Mouse (Mus musculus) embryonic facial prominence, embryonic 12.5 days (tissue): ENCODE results near the gene Vps53. TPM values are rescaled to one million over a fixed set of nuclear protein-coding genes. Genes with fewer than 3 reads are reported as not detected.
"Not testable (repeated sequence)": the region's sequence is repeated elsewhere in the genome, so short reads cannot be mapped to it uniquely, and the experiment has no call there.

Experiments
- ATAC-seq: fragments of 200-750 bp; cut with Nextera tagmentation; 2 replicates; pipeline ENCODE4 v1.8.0; 2017; ENCODE audit not compliant: insufficient number of reproducible peaks, insufficient read depth, low FRiP score, low TSS enrichment
- H3K27ac ChIP-seq: fragments of 300-500 bp; sonication (generic); 2 replicates; pipeline ENCODE4 v1.5.1; 2016; ENCODE audit warnings: mild to moderate bottlenecking
- H3K27me3 ChIP-seq: fragments of 300-500 bp; sonication (generic); 2 replicates; pipeline ENCODE4 v1.6.1; 2016; ENCODE audit warnings: mild to moderate bottlenecking, moderate library complexity
- H3K36me3 ChIP-seq: fragments of 300-500 bp; sonication (generic); 2 replicates; pipeline ENCODE4 v1.6.1; 2016; ENCODE audit warnings: mild to moderate bottlenecking
- H3K4me1 ChIP-seq: fragments of 300-500 bp; sonication (generic); 2 replicates; pipeline ENCODE4 v1.6.1; 2016
- H3K4me2 ChIP-seq: fragments of 300-500 bp; sonication (generic); replicated peaks from 2 replicates; pipeline ENCODE4 v1.6.1; 2016; ENCODE audit warnings: mild to moderate bottlenecking, moderate library complexity
- H3K4me3 ChIP-seq: fragments of 300-500 bp; sonication (generic); 2 replicates; pipeline ENCODE4 v1.5.1; 2016; ENCODE audit warnings: mild to moderate bottlenecking
- H3K9ac ChIP-seq: fragments of 300-500 bp; sonication (generic); 2 replicates; pipeline ENCODE4 v1.6.1; 2016; ENCODE audit warnings: mild to moderate bottlenecking, moderate library complexity
- H3K9me3 ChIP-seq: fragments of 300-500 bp; sonication (generic); 2 replicates; pipeline ENCODE4 v1.6.1; 2016; ENCODE audit warnings: mild to moderate bottlenecking, moderate library complexity
- WGBS: fragments of 180-500 bp; shearing (Covaris S2); methylation state at CpG from one replicate; pipeline ENCODE4 v1.1.7; 2016; 5-methylcytosine and 5-hydroxymethylcytosine counted together
- polyA plus RNA-seq: library from polyadenylated mRNA; unstranded; fragments of >200 nt; fragmentation: Nextera tagmentation; extraction: Ambion mirVana; gene quantifications from 2 replicates; pipeline ENCODE4 v1.2.1, GENCODE M21; 2016

Gene Vps53
- 44.1 and 45.9 TPM in 2 replicates for polyA plus RNA-seq

DNA sequence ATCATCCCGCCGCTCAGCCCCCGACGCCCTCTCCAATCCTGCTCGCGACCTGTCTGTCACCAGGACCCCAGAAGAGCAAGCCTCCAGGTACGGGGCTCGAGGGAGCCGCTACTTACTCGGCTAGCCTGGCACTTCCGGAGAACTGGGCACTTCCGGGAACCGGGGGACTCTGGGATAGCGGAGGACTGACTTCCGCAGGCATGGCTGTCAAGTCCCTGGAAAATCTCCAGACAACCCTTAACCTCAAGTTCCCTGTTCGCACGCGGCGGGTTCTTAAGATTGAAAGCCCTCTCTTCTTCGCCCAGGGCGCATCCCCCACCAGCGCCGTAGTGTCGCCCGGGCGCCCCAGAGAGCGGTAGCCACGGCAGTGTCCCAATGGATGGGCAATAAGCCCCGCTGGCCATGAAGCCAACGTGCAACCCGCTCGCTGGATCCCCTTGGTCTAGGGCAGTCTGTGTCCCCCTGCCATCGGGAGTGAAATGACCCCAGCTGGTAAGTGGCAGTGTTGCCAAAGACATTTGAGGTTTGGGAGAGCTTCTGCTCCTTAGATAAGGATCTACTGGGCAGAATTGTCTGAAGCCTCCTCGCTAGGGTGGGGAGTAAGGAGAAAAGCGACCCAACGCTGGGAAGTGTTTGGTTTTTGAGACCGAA lies at the start of gene Vps53, which contains the start of gene Fam57a:
Vps53 (minus strand) TSS at position 153 of the 651 bp plus-strand sequence.
Fam57a (plus strand) TSS at position 177 of the 651 bp plus-strand sequence.
- under 1% methylated on average over 37 of the region's 37 CpGs for WGBS
- peak within 1 kb of the TSS; percentile 93 for H3K4me2 ChIP-seq
- H3K27me3 ChIP-seq: no peaks in the 10 kb centered on the region
- H3K36me3 ChIP-seq: no peaks in the 10 kb centered on the region; the same call in 1 of the 2 replicates
- no peaks in the 10 kb centered on the region for H3K9me3 ChIP-seq
- ATAC-seq: peak; percentile 82; the same call in 1 of the 2 replicates
- peak within 1 kb of the TSS; percentile 61 for H3K9ac ChIP-seq
- peaks cover 8% of the 10 kb centered on the region for H3K4me1 ChIP-seq
- H3K4me3 ChIP-seq: peak within 1 kb of the TSS; percentile 75
- H3K27ac ChIP-seq: no peak within 1 kb of the TSS

DNA sequence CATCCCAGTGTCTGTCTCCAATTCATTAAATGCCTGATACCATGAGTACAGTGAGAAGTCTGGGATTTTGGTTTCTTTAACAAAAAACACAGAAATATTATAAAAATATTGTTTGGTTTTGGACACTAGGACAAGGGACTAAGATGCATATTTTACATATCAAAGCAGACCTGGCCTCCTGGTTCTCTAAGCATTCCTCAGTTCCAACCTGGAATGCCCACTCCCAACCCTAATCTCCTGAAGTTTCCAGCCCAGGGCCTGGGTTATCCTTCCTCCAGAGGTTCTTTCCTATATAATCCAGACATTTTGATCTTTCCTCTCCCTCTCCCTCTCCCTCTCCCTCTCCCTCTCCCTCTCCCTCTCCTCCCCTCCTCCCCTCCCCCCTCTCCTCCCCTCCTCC lies 45.6 kb upstream of the Vps53 start:
- H3K4me1 ChIP-seq: no peaks in the 10 kb centered on the region
- no peak overlapping the region for H3K9ac ChIP-seq
- H3K4me2 ChIP-seq: no peak overlapping the region
- no peaks in the 10 kb centered on the region for H3K9me3 ChIP-seq
- H3K27me3 ChIP-seq: no peaks in the 10 kb centered on the region
- no peak overlapping the region for H3K27ac ChIP-seq
- peaks cover 42% of the 10 kb centered on the region for H3K36me3 ChIP-seq
- no peak overlapping the region for H3K4me3 ChIP-seq
- no peak for ATAC-seq

DNA sequence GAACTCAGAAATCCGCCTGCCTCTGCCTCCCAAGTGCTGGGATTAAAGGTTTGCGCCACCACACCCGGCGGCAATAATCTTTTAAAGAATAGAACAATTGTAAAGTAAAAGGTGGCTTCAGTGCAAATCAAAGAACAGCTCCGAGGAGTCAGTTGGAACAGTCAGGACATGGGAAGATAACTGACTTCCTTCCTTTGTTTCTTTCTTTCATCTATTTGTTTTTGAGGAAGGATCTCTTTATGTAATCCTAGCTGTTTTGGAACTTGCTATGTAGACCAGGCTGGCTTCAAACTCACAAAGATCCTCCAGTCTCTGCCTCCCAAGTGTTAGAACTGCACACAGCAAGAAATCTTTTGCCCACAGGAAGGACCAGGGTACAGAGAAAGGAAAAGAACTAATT lies 45.2 kb upstream of the Vps53 start:
- H3K4me1 ChIP-seq: no peaks in the 10 kb centered on the region
- no peaks in the 10 kb centered on the region for H3K9me3 ChIP-seq
- 97% methylated on average over 5 of the region's 5 CpGs for WGBS
- ATAC-seq: no peak
- H3K36me3 ChIP-seq: peaks cover 42% of the 10 kb centered on the region
- H3K27ac ChIP-seq: no peak overlapping the region
- no peak overlapping the region for H3K4me2 ChIP-seq
- no peak overlapping the region for H3K4me3 ChIP-seq
- H3K27me3 ChIP-seq: no peaks in the 10 kb centered on the region
- no peak overlapping the region for H3K9ac ChIP-seq

DNA sequence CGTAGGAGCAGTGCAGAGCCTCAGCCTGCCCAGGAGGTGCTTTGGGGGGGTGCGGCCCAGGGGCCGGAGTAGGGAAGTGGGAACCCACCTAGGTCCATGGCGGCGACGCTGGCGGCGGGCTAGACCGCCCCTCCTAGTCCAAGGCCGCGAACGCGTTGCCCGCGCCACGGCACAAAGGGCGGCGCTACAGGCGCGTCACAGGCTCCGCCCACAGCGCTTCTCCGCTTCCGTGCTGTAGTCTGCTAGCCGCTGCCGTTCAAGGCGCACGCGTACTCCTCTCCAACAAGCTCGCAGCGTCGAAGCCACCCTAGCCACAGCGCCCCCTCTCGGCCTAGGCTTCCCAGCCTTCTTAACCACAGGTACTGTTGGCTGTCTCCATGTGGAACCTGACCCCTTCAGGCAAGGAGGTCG lies 37.9 kb upstream of the Vps53 start, which contains the start of the genes Dbil5 and Gemin4:
Dbil5 (plus strand) TSS at position 219 of the 411 bp plus-strand sequence.
Gemin4 (minus strand) TSS at position 275 of the 411 bp plus-strand sequence.
- peak within 1 kb of the TSS; percentile 95 for H3K27ac ChIP-seq
- ATAC-seq: peak; percentile 96
- peak within 1 kb of the TSS; percentile 90 for H3K9ac ChIP-seq
- no peaks in the 10 kb centered on the region; the same call in 1 of the 2 replicates for H3K4me1 ChIP-seq
- H3K4me2 ChIP-seq: peak within 1 kb of the TSS; percentile 53
- H3K36me3 ChIP-seq: peaks cover 41% of the 10 kb centered on the region
- WGBS: under 1% methylated on average over 35 of the region's 35 CpGs
- no peaks in the 10 kb centered on the region for H3K27me3 ChIP-seq
- H3K9me3 ChIP-seq: no peaks in the 10 kb centered on the region
- H3K4me3 ChIP-seq: peak within 1 kb of the TSS; percentile 78

DNA sequence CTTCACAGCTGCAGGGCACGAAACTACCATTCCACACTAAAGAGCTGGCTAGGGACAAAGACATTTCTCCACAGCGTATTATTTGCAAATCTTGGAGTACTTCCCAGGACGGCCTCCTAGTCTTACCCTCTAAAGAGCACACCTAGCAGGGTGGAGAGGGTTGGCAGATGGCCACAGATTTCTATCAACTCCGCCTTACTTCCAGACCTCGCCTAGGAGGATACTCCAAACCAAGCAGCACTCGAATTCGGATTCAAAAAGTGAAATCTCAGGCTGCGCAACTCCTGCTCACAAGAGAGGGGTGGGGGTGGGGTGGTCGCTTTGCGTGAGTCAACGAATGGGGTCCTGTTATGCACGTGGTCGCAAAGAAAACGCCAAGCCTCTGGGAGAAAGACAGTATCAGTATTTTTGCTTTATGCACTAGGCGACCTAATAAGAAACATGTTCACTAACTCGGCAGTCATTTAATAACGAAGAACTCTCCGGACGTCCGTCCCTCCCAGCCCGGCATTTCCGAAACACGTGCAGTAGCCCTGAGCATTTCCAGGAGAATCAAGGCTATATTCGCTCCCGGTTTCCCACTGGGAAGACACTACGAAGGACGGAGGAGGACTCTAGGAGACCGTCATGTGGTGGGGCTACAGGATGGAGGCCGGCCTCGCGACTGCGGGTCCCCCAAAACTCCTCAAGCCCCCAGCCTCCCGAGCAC lies 37.4 kb upstream of the Vps53 start:
- H3K27me3 ChIP-seq: no peaks in the 10 kb centered on the region
- no peak; the same call in 1 of the 2 replicates for ATAC-seq

DNA sequence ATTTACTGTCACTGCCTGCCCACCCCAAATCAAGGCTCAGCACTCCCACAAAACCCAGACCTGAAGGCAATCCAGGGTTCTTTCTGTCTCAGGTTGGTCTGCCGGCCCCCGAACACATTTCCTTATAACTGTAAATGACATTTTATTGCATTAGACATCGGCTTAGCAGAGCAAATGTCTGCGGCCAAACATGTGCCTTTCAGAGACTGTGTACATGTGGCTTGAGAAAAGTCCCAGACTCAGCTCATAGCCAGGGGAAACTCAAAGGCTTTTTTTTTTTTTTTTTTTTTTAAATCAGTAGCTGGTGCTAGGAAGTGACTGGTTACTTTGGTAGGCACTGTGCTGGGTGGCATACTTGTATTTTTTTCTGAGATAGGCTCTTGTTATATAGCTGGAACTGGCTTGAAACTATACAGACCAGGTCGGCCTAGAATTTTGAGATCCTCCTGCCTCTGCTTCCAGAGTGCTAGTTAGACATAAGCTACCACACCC lies 36.6 kb upstream of the Vps53 start:
- H3K4me2 ChIP-seq: peak overlapping the region; percentile 53
- H3K36me3 ChIP-seq: peaks cover 37% of the 10 kb centered on the region
- H3K9ac ChIP-seq: no peak overlapping the region
- H3K9me3 ChIP-seq: no peaks in the 10 kb centered on the region
- H3K27ac ChIP-seq: peak overlapping the region; percentile 95; the same call in 1 of the 2 replicates
- ATAC-seq: no peak
- no peaks in the 10 kb centered on the region for H3K27me3 ChIP-seq
- no peaks in the 10 kb centered on the region; the same call in 1 of the 2 replicates for H3K4me1 ChIP-seq
- WGBS: 91% methylated on average over 5 of the region's 5 CpGs
- H3K4me3 ChIP-seq: peak overlapping the region; percentile 78

More for the DNA sequence above, 37.4 kb upstream of the Vps53 start:
- Histone ChIP-seq H3K4me1 (no peaks in the 10 kb centered on the region; the same call in 1 of the 2 replicates), H3K9me3 (no peaks in the 10 kb centered on the region), H3K4me2 (peak overlapping the region; percentile 53), H3K27ac (peak overlapping the region; percentile 95), H3K36me3 (peaks cover 41% of the 10 kb centered on the region), H3K9ac (peak overlapping the region; percentile 90), H3K4me3 (peak overlapping the region; percentile 78)
- 3% methylated on average over 33 of the region's 33 CpGs for WGBS

DNA sequence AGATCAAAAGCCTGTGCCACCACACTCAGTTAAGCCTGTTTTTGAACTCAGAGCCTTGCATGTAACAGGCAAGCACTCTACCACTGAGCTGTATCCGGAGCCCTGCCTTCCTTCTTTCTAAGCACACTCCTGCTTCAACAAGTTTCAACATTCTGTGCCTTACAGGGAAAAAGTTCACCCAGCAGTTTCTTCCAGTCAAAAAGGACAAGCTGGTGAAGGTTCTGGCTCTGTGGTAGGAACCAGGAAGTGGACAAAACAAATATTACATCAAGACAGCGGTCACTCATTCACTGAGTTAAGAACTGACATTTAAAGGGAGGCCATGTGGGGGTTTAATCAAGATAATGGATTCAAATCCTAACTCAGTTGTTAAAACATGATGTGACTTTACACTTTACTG lies 35.6 kb upstream of the Vps53 start:
- Histone ChIP-seq H3K27ac (no peak overlapping the region), H3K36me3 (peaks cover 42% of the 10 kb centered on the region)
- 95% methylated on average over 2 of the region's 2 CpGs for WGBS

DNA sequence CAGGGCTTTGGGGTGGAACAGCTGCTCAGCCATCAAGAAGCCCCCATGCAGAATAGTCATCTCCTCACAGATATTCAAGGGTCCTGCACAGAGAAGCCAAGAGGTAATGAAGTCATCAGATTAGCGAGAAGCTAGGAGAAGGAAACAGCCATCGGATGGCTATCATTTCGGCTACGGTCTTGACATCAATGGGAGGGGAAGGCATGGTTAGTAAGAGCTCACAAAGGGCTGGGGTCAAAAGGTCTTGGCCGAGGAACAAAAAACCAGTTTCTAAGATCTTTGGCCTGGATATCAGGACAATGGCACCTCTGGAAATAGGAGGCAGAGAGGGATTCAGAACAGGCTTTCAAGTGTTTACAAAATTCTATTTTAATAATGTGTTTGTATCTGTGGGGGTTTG lies 34.4 kb upstream of the Vps53 start:
- Histone ChIP-seq H3K27me3 (no peaks in the 10 kb centered on the region), H3K27ac (no peak overlapping the region), H3K9ac (no peak overlapping the region), H3K9me3 (no peaks in the 10 kb centered on the region), H3K36me3 (peaks cover 44% of the 10 kb centered on the region), H3K4me3 (no peak overlapping the region), H3K4me2 (no peak overlapping the region), H3K4me1 (no peaks in the 10 kb centered on the region; the same call in 1 of the 2 replicates)
- no peak for ATAC-seq
- WGBS: 70% methylated on average over 5 of the region's 5 CpGs

More for the DNA sequence above, 35.6 kb upstream of the Vps53 start:
- H3K9me3 ChIP-seq: no peaks in the 10 kb centered on the region
- no peaks in the 10 kb centered on the region for H3K27me3 ChIP-seq
- no peak overlapping the region for H3K4me2 ChIP-seq
- H3K4me3 ChIP-seq: no peak overlapping the region
- no peak for ATAC-seq
- H3K9ac ChIP-seq: no peak overlapping the region
- no peaks in the 10 kb centered on the region; the same call in 1 of the 2 replicates for H3K4me1 ChIP-seq

DNA sequence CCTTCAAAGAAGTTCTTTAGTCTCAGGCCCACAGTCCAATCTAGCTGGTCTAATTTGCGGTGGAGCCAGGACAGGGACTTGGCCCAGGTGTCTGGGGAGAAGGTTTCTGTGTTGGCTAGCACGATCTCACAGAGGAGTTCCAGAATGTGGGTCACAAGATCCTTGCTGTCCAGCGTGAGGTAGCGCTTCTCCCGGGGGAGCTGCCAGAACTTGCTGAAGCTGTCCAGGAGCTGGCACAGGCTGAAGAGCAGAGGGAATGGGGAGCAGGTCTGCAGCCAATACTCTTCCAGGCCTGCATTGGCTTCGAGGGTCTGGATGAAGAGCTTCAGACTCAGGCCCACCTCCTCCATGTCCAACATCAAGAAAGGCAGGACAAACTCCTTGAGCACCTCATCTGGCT lies 32.1 kb upstream of the Vps53 start:
- H3K9ac ChIP-seq, H3K4me1 ChIP-seq, H3K4me3 ChIP-seq, H3K4me2 ChIP-seq, H3K27ac ChIP-seq, H3K9me3 ChIP-seq, H3K27me3 ChIP-seq, ATAC-seq: not testable (repeated sequence)
- 92% methylated on average over 5 of the region's 6 CpGs for WGBS
- peaks cover 61% of the 10 kb centered on the region for H3K36me3 ChIP-seq

DNA sequence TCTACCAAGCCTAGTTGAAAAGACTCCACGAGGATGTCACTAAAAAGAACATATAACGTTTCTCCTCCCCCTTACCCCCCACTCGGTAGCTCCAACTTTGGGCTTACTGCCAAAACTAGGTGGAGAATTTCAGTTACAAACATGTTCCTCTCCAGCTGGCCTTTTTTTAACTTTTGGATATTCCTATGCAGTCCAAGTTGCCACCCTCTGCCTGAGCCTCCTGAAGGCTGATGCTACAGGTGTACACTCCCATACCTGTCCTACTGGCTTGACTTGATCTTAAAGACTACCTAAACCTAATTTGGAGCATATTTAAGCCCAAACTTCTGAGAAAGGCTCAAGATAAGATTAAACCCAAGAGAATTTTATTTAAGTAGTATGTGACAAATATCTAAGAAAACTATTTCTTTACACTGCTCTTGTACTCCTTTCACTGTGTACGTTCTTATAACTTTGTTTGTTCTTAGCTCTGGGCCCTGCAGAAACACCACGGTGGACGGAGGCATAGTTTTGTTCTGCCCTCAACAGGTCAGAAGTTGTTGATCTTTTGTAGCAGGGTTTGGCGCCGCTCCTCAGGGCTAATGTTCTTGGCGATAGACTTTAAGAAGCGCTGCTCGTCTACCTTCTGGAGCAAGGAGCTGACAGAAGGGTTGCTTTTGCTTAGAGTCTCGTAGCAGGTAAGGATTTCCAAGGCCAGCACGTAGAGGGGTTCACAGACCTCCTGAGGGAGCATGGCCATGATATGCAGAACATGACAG lies 31.0 kb upstream of the Vps53 start:
- no peaks in the 10 kb centered on the region for H3K4me1 ChIP-seq
- H3K9ac ChIP-seq: no peak overlapping the region
- peaks cover 68% of the 10 kb centered on the region for H3K36me3 ChIP-seq
- H3K9me3 ChIP-seq: no peaks in the 10 kb centered on the region
- H3K27me3 ChIP-seq: no peaks in the 10 kb centered on the region
- H3K4me3 ChIP-seq: no peak overlapping the region
- WGBS: 89% methylated on average over 13 of the region's 13 CpGs
- no peak overlapping the region for H3K4me2 ChIP-seq
- no peak overlapping the region for H3K27ac ChIP-seq
- ATAC-seq: no peak

DNA sequence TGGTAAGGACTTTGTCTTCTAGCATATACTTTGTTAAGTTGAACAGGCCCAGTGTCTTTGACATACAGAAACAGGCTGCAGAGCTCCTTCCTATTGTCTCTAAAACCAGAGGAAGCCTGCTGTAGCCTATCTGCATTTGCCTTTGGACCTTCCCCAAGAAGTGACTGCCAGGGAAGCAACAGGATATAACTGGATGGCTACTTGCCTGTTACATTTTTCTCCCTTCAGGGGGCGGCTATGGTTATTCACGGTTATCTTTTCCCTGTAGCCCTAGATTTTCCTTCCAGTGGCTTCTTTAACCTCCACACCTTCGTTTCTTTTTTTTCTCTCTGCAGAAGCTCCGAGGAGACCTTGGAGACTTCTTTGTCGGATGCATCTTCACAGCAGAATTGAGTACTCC lies 27.3 kb upstream of the Vps53 start:
- H3K4me2 ChIP-seq: no peak overlapping the region
- peaks cover 42% of the 10 kb centered on the region for H3K36me3 ChIP-seq
- H3K9me3 ChIP-seq: no peaks in the 10 kb centered on the region
- H3K27ac ChIP-seq: no peak overlapping the region
- no peaks in the 10 kb centered on the region for H3K27me3 ChIP-seq
- WGBS: 91% methylated on average over 5 of the region's 5 CpGs
- no peak for ATAC-seq
- peaks cover 9% of the 10 kb centered on the region; the same call in 1 of the 2 replicates for H3K4me1 ChIP-seq
- H3K9ac ChIP-seq: no peak overlapping the region
- H3K4me3 ChIP-seq: no peak overlapping the region
